ENCODE assay signal across 17 mouse cellular contexts in genomic region chr1:164335435-164335834, GRCm38 (mm10).
"Had no signal": no experiment of that assay in that cellular context is flagged by ENCODE, and none has a peak within 500 bp of the region (broad histone marks: within the 10 kb centered on the region; RNA-seq: fewer than 3 reads in every experiment).

No protein-coding gene starts in this region.

- ATAC-seq: midbrain, embryonic 13.5 days; midbrain, embryonic 15.5 days had no signal

- H3K27me3 ChIP-seq: megakaryocyte, embryonic 14.5 days; midbrain, embryonic 13.5 days; midbrain, embryonic 15.5 days; neural tube, embryonic 13.5 days; neural tube, embryonic 15.5 days had no signal

- H3K4me3 ChIP-seq: megakaryocyte, embryonic 14.5 days; midbrain, embryonic 13.5 days; midbrain, embryonic 15.5 days; myocyte; neural tube, embryonic 13.5 days; neural tube, embryonic 15.5 days had no signal

- H3K9ac ChIP-seq: liver, embryonic 14.5 days; lung, embryonic 14.5 days; midbrain, embryonic 13.5 days; midbrain, embryonic 15.5 days; neural tube, embryonic 13.5 days; neural tube, embryonic 15.5 days had no signal

- DNase-seq: lung, adult 18-20 months; lung, embryonic 14.5 days; lung, postnatal 10 days; retina, postnatal 1 day; spleen, adult 18-20 months; thymus, adult 18-20 months; thymus, postnatal 14 days; thymus, postnatal 36 days had no signal

- H3K27ac ChIP-seq: liver, embryonic 14.5 days; macrophage; midbrain, embryonic 13.5 days; midbrain, embryonic 15.5 days; neural tube, embryonic 13.5 days; neural tube, embryonic 15.5 days had no signal

- H3K9me3 ChIP-seq: midbrain, embryonic 13.5 days; midbrain, embryonic 15.5 days; neural tube, embryonic 13.5 days; neural tube, embryonic 15.5 days had no signal

- H3K4me1 ChIP-seq: midbrain, embryonic 13.5 days; midbrain, embryonic 15.5 days; neural tube, embryonic 13.5 days; neural tube, embryonic 15.5 days had no signal

- H3K4me2 ChIP-seq: lung, embryonic 14.5 days; midbrain, embryonic 11.5 days; midbrain, embryonic 13.5 days; midbrain, embryonic 15.5 days; neural tube, embryonic 13.5 days; neural tube, embryonic 15.5 days had no signal
